Mouse (Mus musculus) cortical plate, adult 2 months (tissue): ENCODE results near the gene Lnx1.

Source experiments
- CTCF ChIP-seq: fragments of 200-500 bp; IDR thresholded peaks from 2 replicates; pipeline ENCODE4 v1.5.1; 2011; ENCODE audit warnings: mild to moderate bottlenecking, control low read depth, low read length; ENCODE audit not compliant: insufficient read depth; ENCODE audit errors: extremely low read depth
- POLR2A ChIP-seq: fragments of 200-500 bp; IDR thresholded peaks from 2 replicates; pipeline ENCODE4 v1.6.1; 2011; ENCODE audit warnings: mild to moderate bottlenecking, low read length, control low read depth; ENCODE audit not compliant: insufficient read depth; ENCODE audit errors: extremely low read depth

GRCm38 (mm10) chr5:74712811-74713210, 10.1 kb upstream of the Lnx1 start:
- no peak for TF ChIP-seq CTCF
- no peak for TF ChIP-seq POLR2A
